Mouse (Mus musculus) bone marrow, adult 2 months (tissue): ENCODE data around the gene Mypop.

ENCODE experiments used
- CTCF ChIP-seq: fragments of 200-500 bp; IDR thresholded peaks from 2 replicates; pipeline ENCODE4 v1.5.1; 2011; ENCODE audit warnings: low read length, control low read depth; ENCODE audit not compliant: control insufficient read depth, insufficient read depth
- POLR2A ChIP-seq: fragments of 200-500 bp; IDR thresholded peaks from 2 replicates; pipeline ENCODE4 v1.6.1; 2011; ENCODE audit warnings: low read depth, mild to moderate bottlenecking, control low read depth, low read length, borderline replicate concordance; ENCODE audit not compliant: control insufficient read depth

GRCm38 (mm10) chr7:18950523-18951315, 40.3 kb upstream of the Mypop start:
- TF ChIP-seq POLR2A (no peak), CTCF (no peak)
